Mouse (Mus musculus) layer of hippocampus, postnatal 25 days (tissue): ENCODE data around the gene Grin2a. TPM values are rescaled to one million over a fixed set of nuclear protein-coding genes. Genes with fewer than 3 reads are reported as not detected.

ENCODE experiments used
- DNase-seq, 2 experiments: peaks; one replicate each; pipeline ENCODE4 v3.0.0; 2022; ENCODE audit warnings: mixed read lengths in 2 of 2, low spot score in 1 of 2; ENCODE audit errors: extremely low spot score in 1 of 2
- total RNA-seq, 2 experiments: library from RNA; stranded (reverse); gene quantifications; 2 replicates each; pipeline ENCODE4 v1.2.3; 2021

Gene Grin2a
- total RNA-seq = 100 to 1,000 TPM; 304 to 416 TPM

DNA sequence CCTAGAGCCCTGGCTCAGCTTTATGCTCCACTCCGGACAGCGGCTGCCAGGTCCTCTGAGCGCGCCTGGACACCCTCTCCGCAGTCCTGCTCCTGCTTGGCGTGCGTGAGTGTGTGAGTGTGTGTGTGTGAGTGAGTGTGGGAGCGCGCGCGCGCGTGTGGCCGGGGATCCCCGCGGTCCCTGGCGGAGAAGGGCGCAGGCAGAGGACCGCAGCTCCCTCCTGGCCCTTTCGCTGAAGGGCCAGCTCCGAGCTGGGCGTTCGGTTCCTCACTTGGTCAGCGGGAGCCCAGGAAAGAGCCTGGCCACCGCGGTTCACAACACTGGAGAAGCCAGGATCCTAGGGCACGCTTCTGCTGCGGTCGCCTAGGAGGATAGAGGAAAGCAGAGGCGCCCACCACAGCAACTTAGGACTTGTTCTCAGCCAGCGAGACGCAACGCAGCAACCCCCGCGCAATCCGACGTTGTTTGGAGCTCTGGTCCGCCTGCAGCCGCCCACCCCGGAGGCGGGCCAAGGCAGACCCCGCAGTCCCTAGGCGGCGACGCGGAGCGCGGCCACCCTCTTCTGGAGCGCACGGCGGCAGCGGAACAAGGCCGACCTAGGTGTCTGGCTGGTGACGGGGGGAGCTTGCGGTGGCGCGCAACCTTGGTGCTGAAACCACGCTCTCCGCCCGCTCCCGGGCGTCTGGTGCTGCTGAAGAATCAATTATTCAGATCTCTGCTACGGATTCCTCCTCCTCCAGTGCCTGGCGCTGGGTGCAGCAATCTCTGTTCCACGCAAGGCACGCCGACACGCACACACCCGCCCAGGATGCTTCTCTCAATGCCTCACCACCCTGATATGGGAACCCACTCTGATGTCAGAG, at the start of gene Grin2a:
TSS of gene Grin2a (minus strand) at position 610 of the 863 bp plus-strand sequence.
- peak; percentile 53 to 59 for DNase-seq

DNA sequence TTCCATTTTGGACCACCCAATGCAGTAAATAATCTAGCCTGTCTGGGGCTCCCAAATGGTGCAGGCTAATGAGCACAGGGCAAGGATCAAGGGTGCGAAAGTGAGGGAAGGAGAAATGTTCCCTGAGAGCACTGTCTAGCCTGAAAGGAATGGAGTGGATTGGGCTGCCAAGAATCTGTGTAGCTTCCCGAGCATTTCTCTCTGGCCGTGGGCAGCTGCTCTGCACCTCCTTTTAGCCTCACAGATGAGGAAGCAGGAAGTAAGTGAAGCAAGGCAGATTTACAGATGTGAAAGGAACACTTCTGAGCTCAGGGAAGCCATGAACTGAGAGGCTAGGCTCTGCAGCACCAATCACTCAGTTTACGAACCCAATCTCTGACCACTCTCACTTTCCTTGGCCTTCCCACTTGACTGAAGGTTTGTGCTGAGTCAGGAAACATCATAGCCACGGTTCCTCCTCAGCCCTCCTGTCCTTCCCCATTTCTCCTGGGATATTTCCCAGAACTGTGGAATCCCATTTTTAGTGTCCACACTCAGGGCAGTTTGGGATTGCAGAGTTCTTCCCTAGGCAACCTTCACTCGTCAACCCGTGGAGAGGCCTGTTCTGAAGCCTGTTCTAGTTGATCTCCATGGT, 40.3 kb upstream of the Grin2a start:
- no peak for DNase-seq

DNA sequence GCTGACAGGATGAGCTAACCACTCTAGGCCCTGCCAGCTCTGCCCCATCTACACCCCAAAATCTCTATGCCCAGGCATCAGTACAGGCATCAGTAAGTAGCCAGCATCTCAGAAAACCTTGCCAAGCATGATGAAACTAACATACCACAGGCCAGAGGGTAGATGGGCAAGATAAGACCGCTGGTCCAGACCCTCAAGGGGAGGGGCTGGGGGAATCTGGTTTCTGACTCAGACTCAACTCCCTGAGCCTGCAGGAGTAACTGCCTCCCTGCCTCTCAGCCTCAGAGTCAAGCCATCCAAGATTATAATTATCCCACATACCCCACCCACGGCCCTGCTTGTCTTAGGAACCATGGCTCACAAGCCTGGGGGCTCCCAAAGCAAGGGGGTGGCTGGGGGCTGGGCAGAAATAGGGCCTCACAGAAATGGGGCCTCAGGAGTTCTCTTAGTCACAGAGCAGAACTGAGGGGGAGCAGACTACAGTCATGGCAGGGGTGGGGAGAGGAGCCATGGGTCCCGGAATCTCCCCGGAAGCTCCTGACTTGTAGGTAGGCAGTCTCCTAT, 38.1 kb upstream of the Grin2a start:
- no peak for DNase-seq

DNA sequence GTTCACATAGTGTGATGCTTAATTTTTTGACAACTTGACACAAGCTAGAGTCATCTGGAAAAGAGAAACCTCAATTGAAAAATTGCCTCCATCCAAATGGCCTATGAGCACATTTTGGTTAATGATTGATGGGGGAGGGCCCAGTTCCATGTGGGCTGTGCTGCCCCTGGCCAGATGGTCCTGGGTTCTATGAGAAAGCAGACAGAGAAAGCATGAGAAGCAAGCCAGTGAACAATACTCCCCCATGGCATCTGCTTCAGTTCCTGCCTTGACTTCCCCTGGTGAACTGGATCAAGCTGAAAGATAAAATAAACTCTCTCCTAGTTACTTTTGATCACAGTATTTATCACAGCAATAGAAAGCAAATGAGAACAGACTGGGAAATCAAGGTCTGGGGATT, 36.5 kb upstream of the Grin2a start:
- no peak for DNase-seq

DNA sequence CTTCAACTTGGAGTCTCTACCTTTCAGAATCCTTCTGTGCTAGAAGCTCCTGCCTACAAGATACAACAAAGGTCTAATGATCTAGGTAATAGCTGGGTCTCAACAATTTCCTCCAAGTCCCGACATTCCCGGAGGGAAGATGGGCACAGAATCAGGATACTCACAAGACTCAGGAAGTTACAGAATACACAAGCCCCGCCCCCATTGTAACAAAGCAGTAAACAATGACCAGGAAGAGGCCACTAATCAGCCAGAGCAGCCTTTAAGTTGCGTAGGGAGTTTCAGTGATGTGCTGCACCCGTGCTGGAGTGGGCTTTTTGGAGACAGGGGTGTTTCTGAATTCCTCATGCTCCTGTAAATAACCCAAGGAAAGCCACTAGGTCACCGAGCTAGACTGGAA, 31.4 kb upstream of the Grin2a start:
- no peak for DNase-seq

DNA sequence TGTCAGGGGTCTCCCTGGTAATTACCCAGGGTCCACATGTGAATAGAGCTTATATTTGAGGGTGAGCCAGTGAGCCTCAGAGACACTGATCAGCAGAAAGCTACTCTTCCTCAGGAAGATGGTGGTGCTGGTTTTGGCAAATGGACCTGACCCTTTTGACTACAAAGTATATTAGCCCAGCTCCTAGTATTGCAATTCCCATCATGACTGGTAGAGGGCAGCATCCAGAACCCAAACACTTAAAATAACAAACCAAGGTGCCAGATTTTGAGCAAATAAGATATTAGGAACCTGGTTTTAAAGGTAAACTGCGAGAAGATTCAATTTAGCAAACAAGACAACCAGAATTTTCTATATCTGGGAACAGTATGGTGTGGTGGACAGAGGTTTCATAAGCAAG, 14.4 kb upstream of the Grin2a start:
- DNase-seq = no peak

DNA sequence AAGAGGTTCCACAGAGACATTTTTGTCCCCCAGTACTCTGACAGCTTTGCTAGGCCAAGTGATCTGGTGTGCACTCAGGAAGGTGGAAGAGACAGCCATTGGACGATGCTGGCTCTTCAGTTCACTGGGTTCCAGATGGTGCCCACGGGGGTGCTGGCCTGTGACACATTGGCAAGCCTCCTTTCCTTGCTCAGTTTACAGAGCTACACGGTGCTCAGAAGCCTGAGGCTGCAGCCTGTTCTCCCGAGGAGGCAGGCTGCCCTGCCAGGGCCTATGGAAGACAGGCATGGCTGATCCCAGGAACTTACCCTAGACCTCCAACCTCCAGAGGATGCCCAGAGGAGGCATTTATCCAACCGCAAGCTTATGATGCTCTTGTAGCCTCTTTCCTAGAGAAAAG, 10.2 kb upstream of the Grin2a start:
- DNase-seq = no peak

DNA sequence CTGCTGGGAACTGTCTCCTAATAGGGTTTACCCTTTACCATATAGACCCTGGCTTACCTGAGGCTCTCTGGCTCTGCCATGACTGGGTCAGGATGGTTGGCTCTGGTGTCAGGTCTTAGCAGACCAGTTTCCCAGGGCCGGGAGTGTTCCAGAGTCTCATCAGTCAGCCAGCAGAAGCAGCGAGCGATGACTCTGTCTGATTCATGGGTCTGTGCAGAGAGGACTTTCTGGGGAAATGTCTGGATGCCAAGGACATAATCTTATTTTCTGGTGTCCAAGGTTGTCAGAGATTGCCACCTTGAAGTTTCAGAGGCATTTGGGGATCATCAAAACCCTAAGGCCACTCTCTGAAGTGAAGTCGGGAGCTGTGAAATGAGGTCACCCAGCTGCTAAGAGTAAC, 8.7 kb upstream of the Grin2a start:
- no peak for DNase-seq

DNA sequence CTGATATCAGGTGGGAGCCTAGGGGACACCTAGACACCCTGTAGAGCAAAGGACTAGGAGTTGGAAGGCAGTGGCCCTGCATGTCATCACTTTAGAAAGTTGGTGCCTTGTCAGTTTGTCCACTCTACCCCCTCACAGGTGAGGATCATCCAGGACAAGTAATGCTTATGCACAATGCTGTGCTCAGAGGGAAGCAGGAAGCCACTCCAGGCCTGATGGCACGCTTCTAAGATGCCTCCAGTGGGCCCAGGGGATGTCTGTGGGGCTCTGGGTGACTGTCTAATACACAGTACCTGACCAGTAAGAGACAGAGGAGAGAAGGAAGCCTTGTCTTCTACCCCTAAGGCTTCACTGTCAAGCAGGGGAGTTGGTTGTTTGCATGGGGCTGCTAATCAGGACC, 7.6 kb upstream of the Grin2a start:
- DNase-seq = no peak

DNA sequence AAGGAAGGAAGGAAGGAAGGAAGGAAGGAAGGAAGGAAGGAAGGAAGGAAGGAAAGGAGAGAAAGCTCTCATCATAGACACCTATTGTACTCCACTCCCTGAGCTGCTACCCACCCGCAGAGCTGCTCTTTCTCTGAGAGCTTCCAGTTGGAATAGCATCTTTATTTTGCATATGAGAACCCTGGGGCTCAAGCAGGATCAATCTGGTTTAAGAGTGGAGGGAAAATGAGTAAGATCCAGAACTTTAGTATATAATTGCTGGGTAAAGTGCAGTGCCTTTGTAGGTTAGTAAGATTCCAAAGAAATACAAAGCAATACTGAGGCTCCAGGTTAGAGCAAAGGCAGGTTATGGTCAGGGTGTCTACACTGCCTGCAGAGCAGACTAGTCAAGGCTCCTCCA, 6.2 kb upstream of the Grin2a start:
- no peak for DNase-seq

DNA sequence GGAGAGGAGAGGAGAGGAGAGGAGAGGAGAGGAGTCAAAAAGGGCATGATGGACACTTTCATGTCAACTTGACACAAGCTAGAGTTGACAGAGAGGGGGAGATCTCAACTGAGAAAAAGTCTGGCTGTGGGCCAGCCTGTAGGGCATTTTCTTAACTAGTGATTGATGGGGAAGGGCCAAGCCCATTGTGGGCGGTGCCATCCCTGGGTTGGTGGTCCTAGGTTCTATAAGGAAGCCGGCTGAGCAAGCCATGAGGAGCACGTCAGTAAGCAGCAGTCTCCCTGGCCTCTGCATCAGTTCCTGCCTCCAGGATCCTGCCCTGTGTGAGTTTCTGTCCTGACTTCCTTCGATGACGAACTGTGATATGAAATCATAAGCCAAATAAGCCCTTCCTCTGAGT, 4.6 kb upstream of the Grin2a start:
- DNase-seq = no peak

DNA sequence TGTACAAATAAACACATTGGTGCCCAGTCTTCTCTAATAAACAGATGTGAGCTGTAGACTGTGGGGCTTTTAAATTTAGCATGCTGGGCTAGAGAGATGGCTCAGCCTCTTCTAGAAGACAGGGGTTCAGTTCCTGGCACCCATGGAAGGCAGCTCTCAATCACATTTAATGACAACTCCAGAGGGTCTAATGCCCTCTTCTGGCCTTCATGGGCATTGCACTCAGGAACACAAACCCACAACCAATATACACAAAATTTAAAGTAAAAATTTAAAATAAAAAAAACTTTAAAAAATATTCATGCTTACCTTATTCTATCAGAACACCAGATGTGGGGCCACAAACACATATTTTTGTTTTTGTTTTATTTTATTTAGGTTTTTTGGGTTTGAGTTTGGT, 2.6 kb upstream of the Grin2a start:
- no peak for DNase-seq

DNA sequence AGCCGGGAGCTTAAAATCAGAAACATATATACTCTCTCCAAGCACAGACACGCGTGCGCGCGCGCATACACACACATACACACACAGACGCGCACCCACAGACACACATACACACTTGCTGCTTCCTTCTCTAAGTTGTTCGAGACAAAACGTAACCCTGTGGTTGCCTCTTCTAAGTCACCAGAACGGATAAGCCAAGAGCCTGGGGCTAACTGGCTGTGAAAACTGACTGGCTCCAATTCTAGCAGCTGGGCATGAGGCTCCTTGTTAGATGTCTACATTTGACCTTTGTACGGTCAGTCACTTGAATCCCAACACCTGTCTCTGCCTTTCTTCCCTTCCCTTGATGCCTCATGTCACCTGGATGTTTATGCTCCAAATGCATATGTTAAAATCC, 452 bp upstream of the Grin2a start:
- DNase-seq = no peak

DNA sequence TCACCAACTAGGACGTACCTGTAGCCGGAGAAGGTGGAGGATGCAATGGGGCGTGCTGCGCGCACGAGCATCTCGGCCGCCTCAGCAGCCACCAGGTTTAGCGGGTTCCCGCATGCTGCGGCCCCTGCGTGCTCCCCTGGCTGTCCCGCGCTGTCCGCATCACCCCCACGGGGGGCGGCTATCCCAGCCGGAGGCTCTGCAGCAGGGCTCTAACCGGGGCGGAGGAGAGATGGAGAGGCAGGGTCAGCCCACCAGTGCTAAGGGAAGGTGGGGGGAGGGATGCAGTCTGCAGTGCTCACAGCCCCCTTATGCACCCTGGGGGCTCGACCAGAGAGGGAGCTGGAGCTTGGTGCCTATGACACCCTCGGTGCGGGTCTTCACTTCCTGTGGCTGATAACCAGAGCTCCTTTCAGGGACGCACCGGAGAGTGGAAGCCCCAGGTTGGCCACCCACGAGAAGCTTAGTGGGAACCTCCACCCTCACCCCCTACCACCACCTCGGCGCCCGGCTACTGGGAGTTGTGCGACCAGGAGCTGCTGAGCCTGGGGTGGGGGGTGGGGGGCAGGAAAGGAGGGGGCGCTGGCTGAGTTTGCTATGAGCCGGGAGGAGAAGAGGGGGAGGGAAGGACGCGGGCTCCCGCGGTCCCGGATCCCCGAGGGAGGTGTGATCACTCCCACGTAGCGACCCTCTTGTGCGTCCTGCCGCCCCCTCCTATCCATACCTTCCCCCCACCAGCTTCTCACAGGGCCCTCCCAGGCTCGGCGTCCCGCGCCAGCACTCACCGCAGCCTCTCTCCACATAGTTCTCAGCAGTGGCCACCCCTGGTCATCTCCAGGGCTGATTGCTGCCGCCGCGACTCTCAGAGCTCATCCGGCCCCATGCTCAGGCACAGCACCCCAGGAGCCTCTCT, 1.1 kb downstream of the Grin2a start:
- peak in 1 of 2 experiments; percentile 20 for DNase-seq

DNA sequence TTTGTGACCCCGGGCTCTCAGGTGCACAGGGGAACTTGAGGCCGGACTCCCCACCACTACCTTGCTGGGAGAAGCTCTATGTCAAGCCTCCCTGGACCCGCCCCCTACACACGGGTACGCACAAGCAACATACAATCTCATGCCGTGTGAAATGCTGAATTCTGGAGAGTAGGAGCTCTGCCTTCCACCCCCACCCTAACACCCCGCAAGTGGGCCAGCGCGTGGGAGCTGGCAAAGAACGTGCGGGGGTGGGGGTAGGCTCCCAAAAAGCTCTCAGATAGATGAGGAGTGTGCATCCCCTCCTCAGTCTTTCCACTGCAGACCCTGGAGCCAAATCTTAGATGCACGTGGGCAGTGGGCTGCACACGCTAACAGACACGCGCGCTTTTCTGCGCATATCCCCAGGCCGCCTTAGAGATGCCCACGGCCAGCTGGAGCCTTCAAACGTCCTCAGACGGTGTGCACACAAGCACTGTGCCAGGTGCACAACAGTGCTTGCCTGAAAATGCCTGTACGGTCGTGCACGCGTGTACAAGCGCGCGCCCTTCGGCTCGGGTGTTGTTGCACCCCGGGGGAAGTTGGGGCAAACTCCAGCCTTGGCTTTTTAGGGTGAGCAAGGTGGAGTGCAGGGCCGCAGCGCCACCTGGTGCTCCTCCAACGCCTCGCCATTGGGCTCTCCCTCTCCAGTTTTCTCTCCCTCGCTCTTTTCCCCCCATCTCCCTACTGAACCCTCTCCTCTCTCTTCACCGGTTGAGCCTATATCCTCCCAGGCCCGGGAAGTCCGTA, 1.9 kb downstream of the Grin2a start:
- DNase-seq = peak; percentile 60 to 72

DNA sequence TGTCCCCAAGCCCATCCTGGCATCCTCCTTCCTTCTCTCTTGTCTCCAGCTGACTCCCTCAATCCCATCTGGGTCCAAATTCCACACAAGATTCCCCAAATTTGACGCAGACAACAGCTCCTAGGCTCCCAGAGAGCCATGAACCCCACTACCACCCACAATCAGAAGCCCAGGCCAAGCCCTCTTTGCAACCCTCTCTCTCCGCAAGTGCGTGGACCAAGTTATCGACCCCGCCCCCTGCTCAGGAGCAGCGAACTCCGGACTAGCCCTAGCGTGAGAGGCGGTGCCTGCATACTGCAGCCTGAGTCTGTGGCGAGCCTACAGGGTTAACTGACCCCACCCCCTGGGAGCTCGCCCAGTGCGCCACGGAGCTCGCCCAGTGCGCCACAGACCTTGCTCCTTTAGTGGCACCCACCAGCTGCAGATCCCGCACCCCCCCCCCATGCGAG, 2.6 kb downstream of the Grin2a start:
- DNase-seq = no peak

DNA sequence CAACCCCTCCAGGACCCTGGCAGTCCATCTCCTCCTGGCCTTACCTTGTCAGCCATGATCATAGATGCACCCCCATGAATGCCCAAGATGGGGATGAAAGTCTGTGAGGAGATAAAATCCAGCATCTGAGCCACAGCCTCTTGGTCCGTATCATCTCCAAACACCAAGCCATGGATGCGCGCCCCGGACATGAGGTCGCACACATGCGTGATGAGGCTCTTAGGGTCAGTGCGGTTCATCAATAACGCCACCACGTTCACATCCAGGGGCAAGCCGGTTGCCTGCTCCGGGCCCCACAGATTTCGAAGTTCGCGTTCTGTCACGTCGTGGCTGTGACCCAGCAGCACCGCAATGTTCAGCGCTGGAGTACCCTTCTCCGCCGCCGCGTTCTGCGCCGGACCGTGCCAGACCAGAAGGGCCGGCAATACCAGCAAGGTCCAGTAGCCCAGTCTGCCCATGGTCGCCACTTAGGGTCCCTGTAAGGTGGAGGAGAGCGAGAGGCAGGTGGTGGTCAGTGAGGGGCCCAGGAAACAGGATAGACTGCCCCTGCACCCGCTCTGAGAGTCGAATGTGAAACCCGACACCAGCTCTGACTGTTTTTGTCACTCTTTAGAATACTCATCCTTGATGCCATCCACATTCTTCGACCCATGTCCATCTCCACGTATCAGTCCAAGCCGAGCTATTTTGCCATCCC, 3.1 kb downstream of the Grin2a start:
- peak in 1 of 2 experiments; percentile 19 for DNase-seq

DNA sequence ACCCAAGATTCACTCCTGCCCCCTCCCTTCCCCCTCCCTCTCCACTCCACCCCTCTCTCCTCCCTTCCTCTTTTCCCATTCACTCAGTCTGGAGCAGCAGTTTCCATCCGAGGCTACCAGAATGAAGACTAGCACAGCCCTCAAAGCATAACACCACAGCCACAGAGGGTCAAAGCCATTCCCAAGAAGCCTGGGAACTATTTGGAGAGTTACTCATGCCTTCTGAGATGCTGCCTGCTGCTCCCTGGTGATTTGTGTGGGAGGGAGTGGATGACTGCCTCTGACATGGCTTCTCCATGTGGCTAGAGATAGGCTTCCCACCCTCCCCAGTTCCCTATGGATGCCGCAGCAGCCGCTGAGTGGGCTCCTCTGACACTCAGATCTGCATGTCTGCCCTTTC, 10.3 kb downstream of the Grin2a start:
- no peak for DNase-seq

DNA sequence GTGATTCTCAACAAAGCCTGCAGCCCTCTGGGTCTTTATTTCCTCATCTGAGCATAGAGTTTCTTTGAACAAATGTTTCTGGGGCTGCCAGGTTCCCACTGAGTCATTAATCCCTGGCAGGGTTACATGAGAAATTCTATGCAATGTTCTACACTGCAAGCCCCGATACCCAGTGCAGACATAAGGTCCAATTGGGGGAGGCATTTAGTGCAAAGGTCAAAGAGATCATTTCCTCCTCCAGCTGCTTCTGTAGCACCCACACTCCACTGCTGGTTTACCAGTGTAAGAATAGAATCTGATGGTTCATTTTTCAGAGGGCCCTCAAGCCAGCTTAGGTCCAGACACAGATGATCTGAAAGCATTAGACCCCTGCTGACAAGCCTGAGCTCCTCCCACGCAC, 14.7 kb downstream of the Grin2a start:
- DNase-seq = no peak
